Mouse (Mus musculus) ES-Bruce4 (cell line): ENCODE data around the gene Topors.

Experiments
- CTCF ChIP-seq: IDR thresholded peaks from one replicate; pipeline ENCODE4 v1.8.1; 2011; ENCODE audit warnings: low read depth, low read length
- EP300 ChIP-seq: IDR thresholded peaks from 2 replicates; pipeline ENCODE4 v1.6.1; 2011; ENCODE audit warnings: low read depth, low read length; ENCODE audit not compliant: insufficient read depth

DNA sequence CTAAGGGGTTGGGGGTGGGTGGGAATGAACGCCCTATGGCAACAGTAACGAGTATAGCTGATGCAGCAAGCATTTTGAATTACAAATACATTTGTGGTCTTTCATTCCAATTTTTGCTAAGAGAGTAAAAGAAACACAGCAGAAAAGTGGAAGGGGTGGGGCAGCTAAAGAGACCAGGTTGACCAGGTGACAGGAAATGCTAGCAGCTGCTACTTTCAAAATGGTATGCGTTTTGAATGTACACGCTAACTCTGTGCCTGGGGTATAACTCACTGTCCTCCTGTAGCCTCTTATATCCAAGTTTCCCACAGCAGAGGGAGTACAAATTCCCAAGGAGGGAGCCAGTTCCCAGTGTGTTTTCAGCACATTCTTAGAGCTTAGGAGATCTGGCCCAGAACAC is 32.8 kb downstream of the Topors start:
- no peak for TF ChIP-seq CTCF
- TF ChIP-seq EP300, result no peak
